Mouse (Mus musculus) liver, embryonic 15.5 days (tissue): ENCODE measurements around the gene Slc39a1. TPM values are rescaled to one million over a fixed set of nuclear protein-coding genes. Genes with fewer than 3 reads are reported as not detected.

ENCODE experiments used
- ATAC-seq: fragments of 200-750 bp; cut with Nextera tagmentation; 2 replicates; pipeline ENCODE4 v1.8.0; 2017; ENCODE audit warnings: moderate number of reproducible peaks, mild to moderate bottlenecking, moderate library complexity; ENCODE audit not compliant: insufficient read depth
- H3K27ac ChIP-seq: fragments of 300-500 bp; sonication (generic); replicated peaks from 2 replicates; pipeline ENCODE4 v1.5.1; 2015; ENCODE audit warnings: mild to moderate bottlenecking, inconsistent platforms
- H3K27me3 ChIP-seq: fragments of 300-500 bp; sonication (generic); 2 replicates; pipeline ENCODE4 v1.6.1; 2015; ENCODE audit warnings: mild to moderate bottlenecking, inconsistent platforms
- H3K36me3 ChIP-seq: fragments of 300-500 bp; sonication (generic); replicated peaks from 2 replicates; pipeline ENCODE4 v1.6.1; 2015; ENCODE audit warnings: moderate library complexity, mild to moderate bottlenecking, inconsistent platforms
- H3K4me1 ChIP-seq: fragments of 300-500 bp; sonication (generic); replicated peaks from 2 replicates; pipeline ENCODE4 v1.6.1; 2015; ENCODE audit warnings: inconsistent platforms
- H3K4me2 ChIP-seq: fragments of 300-500 bp; sonication (generic); 2 replicates; pipeline ENCODE4 v1.6.1; 2015; ENCODE audit warnings: moderate library complexity, mild to moderate bottlenecking, inconsistent platforms
- H3K4me3 ChIP-seq: fragments of 300-500 bp; sonication (generic); replicated peaks from 2 replicates; pipeline ENCODE4 v1.5.1; 2015; ENCODE audit warnings: mild to moderate bottlenecking, inconsistent platforms
- H3K9ac ChIP-seq: fragments of 300-500 bp; sonication (generic); 2 replicates; pipeline ENCODE4 v1.6.1; 2015; ENCODE audit warnings: moderate library complexity, mild to moderate bottlenecking, inconsistent platforms
- H3K9me3 ChIP-seq: fragments of 300-500 bp; sonication (generic); replicated peaks from 2 replicates; pipeline ENCODE4 v1.6.1; 2016; ENCODE audit warnings: inconsistent platforms
- WGBS: fragments of 180-500 bp; shearing (Covaris S2); methylation state at CpG from one replicate; pipeline ENCODE4 v1.1.7; 2015; ENCODE audit warnings: mixed read lengths; ENCODE audit not compliant: insufficient replicate concordance; 5-methylcytosine and 5-hydroxymethylcytosine counted together
- polyA plus RNA-seq: library from polyadenylated mRNA; unstranded; fragments of >200 nt; fragmentation: Nextera tagmentation; extraction: Ambion mirVana; gene quantifications from 2 replicates; pipeline ENCODE4 v1.2.1, GENCODE M21; 2015

The Slc39a1 gene
- polyA plus RNA-seq, 1 experiment from 2014 or later = 28.1 TPM

DNA sequence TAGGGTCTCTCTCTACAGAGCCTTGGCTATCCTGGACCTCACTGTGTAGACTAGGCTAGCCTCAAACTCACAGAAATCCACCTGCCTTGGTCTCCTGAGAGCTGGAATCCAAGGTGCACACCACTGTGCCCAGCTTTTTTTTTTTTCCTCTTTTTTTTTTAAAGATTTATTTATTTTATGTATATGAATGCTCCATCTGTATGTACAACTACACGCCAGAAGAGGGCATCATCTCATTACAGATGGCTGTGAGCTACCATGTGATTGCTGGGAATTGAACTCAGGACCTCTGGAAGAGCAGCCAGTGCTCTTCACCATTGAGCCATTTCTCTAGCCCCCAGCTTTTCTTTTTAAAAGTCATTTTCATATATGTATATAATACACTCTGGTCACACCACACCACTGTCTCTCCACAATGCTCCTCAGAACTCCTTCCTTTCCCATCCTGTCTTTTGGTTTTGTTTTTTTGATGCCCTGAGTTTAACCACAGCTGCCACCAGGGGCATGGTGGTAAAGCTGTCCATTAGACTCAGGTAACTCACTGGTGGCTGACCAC lies 32.1 kb upstream of the Slc39a1 start:
- Histone ChIP-seq H3K4me2 (no peak overlapping the region), H3K27ac (no peak overlapping the region), H3K36me3 (peaks cover 17% of the 10 kb centered on the region), H3K4me1 (peaks cover 37% of the 10 kb centered on the region), H3K4me3 (no peak overlapping the region), H3K9ac (no peak overlapping the region), H3K9me3 (no peaks in the 10 kb centered on the region), H3K27me3 (no peaks in the 10 kb centered on the region; the same call in 1 of the 2 replicates)
- 22% methylated on average over 1 of the region's 1 CpGs for WGBS
- no peak for ATAC-seq

DNA sequence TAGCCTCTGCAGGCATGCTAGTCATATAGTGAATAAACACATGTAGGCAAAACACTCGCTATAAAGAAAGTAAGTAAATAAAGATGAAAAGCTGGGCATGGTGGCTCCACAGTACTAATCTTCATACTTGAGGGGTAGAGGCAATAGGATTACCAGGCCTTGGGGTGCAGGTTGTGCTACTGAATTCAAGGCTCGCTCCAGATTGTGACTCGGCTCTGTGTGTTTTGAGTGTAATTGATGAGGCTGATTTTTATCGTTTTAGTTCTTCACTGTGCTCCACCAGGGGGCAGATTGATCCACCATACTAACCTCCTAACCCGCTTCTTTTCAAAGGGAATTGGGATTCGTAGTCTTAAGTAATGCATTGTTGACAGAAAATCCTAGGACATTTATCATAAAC lies 27.9 kb upstream of the Slc39a1 start:
- peaks cover 33% of the 10 kb centered on the region for H3K4me1 ChIP-seq
- peak overlapping the region; percentile 82 for H3K4me2 ChIP-seq
- peak; percentile 59; the same call in 1 of the 2 replicates for ATAC-seq
- no peaks in the 10 kb centered on the region; the same call in 1 of the 2 replicates for H3K27me3 ChIP-seq
- peak overlapping the region; percentile 59; the same call in 1 of the 2 replicates for H3K27ac ChIP-seq
- WGBS = 11% methylated on average over 6 of the region's 6 CpGs
- H3K36me3 ChIP-seq = no peaks in the 10 kb centered on the region
- peak overlapping the region; percentile 59 for H3K4me3 ChIP-seq
- peak overlapping the region; percentile 62 for H3K9ac ChIP-seq
- H3K9me3 ChIP-seq = no peaks in the 10 kb centered on the region

- WGBS = under 1% methylated on average over 20 of the region's 20 CpGs
- H3K36me3 ChIP-seq = no peaks in the 10 kb centered on the region
These were observed 27.4 kb upstream of the Slc39a1 start for GRCm38 (mm10) chr3:90220531-90220951.

GRCm38 (mm10) chr3:90221123-90221522 lies 26.8 kb upstream of the Slc39a1 start:
- Histone ChIP-seq H3K9ac (peak overlapping the region; percentile 62), H3K4me2 (peak overlapping the region; percentile 82), H3K4me3 (peak overlapping the region; percentile 59), H3K36me3 (no peaks in the 10 kb centered on the region), H3K27ac (no peak overlapping the region), H3K9me3 (no peaks in the 10 kb centered on the region), H3K4me1 (peaks cover 33% of the 10 kb centered on the region), H3K27me3 (no peaks in the 10 kb centered on the region; the same call in 1 of the 2 replicates)
- 15% methylated on average over 5 of the region's 5 CpGs for WGBS
- no peak for ATAC-seq

More at GRCm38 (mm10) chr3:90220531-90220951, 27.4 kb upstream of the Slc39a1 start:
- peak overlapping the region; percentile 59 for H3K4me3 ChIP-seq
- H3K27me3 ChIP-seq = no peaks in the 10 kb centered on the region; the same call in 1 of the 2 replicates
- peak overlapping the region; percentile 82 for H3K4me2 ChIP-seq
- H3K9ac ChIP-seq = peak overlapping the region; percentile 62
- H3K9me3 ChIP-seq = no peaks in the 10 kb centered on the region
- H3K27ac ChIP-seq = peak overlapping the region; percentile 59; the same call in 1 of the 2 replicates
- peak; percentile 68; the same call in 1 of the 2 replicates for ATAC-seq
- peaks cover 33% of the 10 kb centered on the region for H3K4me1 ChIP-seq

GRCm38 (mm10) chr3:90222455-90222854 lies 25.5 kb upstream of the Slc39a1 start:
- H3K27ac ChIP-seq = no peak overlapping the region
- no peaks in the 10 kb centered on the region for H3K9me3 ChIP-seq
- peaks cover 33% of the 10 kb centered on the region for H3K4me1 ChIP-seq
- no peak for ATAC-seq
- no peak overlapping the region for H3K9ac ChIP-seq
- no peaks in the 10 kb centered on the region for H3K36me3 ChIP-seq
- no peak overlapping the region for H3K4me3 ChIP-seq
- no peaks in the 10 kb centered on the region; the same call in 1 of the 2 replicates for H3K27me3 ChIP-seq
- WGBS = 64% methylated on average over 4 of the region's 4 CpGs
- no peak overlapping the region for H3K4me2 ChIP-seq

DNA sequence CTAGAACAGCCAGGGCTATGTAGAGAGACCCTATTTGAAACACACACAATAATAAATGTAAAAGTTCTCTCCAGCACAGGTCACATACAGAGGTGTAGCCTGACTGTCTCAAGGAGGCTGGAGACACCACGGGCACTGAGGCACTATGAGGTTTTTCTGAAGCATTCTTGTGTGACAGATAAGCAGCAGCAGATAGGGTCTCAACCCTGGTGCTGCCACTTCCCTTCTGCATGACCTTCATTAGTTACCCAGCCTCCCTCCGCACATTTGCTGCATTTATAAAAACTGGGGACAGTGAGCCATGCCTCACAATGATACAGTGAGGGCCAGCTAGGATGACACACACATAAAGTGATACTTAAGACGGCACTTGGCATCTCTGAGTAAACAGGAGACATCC lies 25.0 kb upstream of the Slc39a1 start:
- ATAC-seq = no peak
- Histone ChIP-seq H3K27ac (no peak overlapping the region), H3K4me1 (peaks cover 33% of the 10 kb centered on the region), H3K27me3 (no peaks in the 10 kb centered on the region; the same call in 1 of the 2 replicates), H3K9ac (no peak overlapping the region), H3K36me3 (no peaks in the 10 kb centered on the region), H3K4me2 (no peak overlapping the region), H3K4me3 (no peak overlapping the region), H3K9me3 (no peaks in the 10 kb centered on the region)
- 23% methylated on average over 3 of the region's 3 CpGs for WGBS

- no peak overlapping the region for H3K4me2 ChIP-seq
- no peaks in the 10 kb centered on the region for H3K9me3 ChIP-seq
- H3K9ac ChIP-seq = no peak overlapping the region
- ATAC-seq = no peak
- WGBS = 69% methylated on average over 10 of the region's 10 CpGs
- H3K27me3 ChIP-seq = no peaks in the 10 kb centered on the region
- H3K36me3 ChIP-seq = no peaks in the 10 kb centered on the region
- H3K27ac ChIP-seq = no peak overlapping the region
- no peak overlapping the region for H3K4me3 ChIP-seq
- H3K4me1 ChIP-seq = peaks cover 33% of the 10 kb centered on the region
These were observed 23.6 kb upstream of the Slc39a1 start for GRCm38 (mm10) chr3:90224331-90224730.

DNA sequence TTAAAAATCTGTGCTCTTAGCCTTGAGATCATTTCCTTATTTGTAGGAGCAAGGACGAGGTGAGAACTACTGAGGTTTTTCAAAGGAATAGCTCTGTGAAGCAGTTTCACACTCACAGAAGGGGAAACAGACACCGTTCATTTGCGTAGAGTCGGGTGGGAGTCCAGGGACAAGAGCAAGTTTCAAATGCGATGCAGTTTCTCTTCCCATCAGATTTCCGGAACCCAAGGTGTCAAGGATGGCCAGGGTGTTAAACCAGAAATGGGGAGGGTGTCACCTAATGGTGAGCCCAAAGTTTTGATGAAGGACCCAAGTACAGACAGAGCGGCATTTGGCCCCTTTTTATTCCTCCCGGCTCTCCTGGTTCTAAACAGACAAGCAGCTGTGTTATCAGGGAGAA lies 16.9 kb upstream of the Slc39a1 start:
- H3K27ac ChIP-seq = peak overlapping the region; percentile 85
- H3K4me1 ChIP-seq = peaks cover 20% of the 10 kb centered on the region
- peak overlapping the region; percentile 79 for H3K4me3 ChIP-seq
- H3K9me3 ChIP-seq = no peaks in the 10 kb centered on the region
- WGBS = 6% methylated on average over 8 of the region's 8 CpGs
- peak overlapping the region; percentile 91 for H3K4me2 ChIP-seq
- peak overlapping the region; percentile 72 for H3K9ac ChIP-seq
- no peaks in the 10 kb centered on the region for H3K27me3 ChIP-seq
- H3K36me3 ChIP-seq = peaks cover 24% of the 10 kb centered on the region
- no peak for ATAC-seq

- Histone ChIP-seq H3K27ac (peak within 1 kb of the TSS; percentile 85), H3K4me2 (peak within 1 kb of the TSS; percentile 91), H3K27me3 (no peaks in the 10 kb centered on the region), H3K4me3 (peak within 1 kb of the TSS; percentile 79), H3K36me3 (peaks cover 29% of the 10 kb centered on the region), H3K9ac (peak within 1 kb of the TSS; percentile 72), H3K9me3 (no peaks in the 10 kb centered on the region), H3K4me1 (peaks cover 20% of the 10 kb centered on the region)
- under 1% methylated on average over 61 of the region's 61 CpGs for WGBS
- peak; percentile 94 for ATAC-seq
These were observed 16.3 kb upstream of the Slc39a1 start, which contains the start of gene Jtb for GRCm38 (mm10) chr3:90231507-90232333. Gene Jtb, plus strand, starts transcription at chr3:90231597.

- Histone ChIP-seq H3K27me3 (no peaks in the 10 kb centered on the region), H3K9ac (no peak overlapping the region), H3K4me1 (peaks cover 30% of the 10 kb centered on the region), H3K9me3 (no peaks in the 10 kb centered on the region), H3K4me3 (no peak overlapping the region), H3K4me2 (no peak overlapping the region), H3K27ac (no peak overlapping the region), H3K36me3 (0 out of 2 replicates have a peak, but pooled peaks cover 3% of the 10 kb centered on the region)
- 71% methylated on average over 2 of the region's 2 CpGs for WGBS
- ATAC-seq = peak; percentile 51
These were observed 6.7 kb upstream of the Slc39a1 start for GRCm38 (mm10) chr3:90241251-90241650.
